Mouse (Mus musculus): Measurements from ENCODE around the gene Slc33a1. TPM values are rescaled to one million over a fixed set of nuclear protein-coding genes. Genes with fewer than 3 reads are reported as not detected.

Gene Slc33a1
- polyA plus RNA-seq (2015; fragmentation: Nextera tagmentation; extraction: Ambion mirVana): 12.2 and 13.7 TPM in 2 replicates

DNA sequence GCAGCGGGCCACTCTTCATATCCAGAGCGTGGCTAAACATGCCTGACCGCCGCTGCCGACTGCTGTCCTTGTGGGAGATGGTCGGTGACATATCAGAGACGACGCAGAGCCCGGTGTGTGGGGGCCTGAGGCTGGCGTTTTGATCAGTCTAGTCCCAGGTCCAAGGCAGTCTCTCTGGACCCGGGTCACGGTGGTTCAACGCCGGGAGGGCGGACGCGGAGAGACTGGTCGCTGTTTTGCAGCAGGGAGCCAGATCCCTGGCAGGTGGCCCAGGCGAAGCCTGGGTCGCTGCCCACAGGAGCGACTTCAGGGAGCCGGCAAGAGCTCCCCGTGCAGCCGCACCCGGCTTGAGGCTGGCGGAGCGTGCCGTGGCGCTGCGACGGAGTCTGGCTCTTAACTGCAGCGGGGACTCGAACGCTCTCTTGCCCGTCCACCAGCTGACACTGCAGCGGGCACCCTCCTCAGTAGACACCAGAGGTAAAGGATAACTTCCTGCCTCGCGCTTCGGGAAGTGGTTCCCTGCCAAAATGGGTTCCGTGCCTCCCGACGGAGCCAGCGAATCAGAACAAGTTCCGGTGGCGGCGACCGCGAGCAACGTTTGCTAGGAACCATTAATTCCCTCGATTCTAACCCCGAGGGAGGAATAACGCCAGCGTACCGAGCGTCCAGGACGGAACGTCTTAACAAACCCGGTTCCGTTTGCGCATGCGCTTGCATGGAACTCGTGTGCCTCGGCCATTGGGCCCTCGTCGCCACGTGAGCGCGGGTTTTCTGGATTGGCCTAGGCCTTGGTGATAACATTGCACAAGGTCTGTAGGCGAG, at the start of gene Slc33a1:
Slc33a1 (minus strand) TSS at position 669 of the 822 bp plus-strand sequence.
- peak within 1 kb of the TSS; percentile 84 for H3K4me3 ChIP-seq (ENCODE audit: low read depth, low read length)
- H3K27ac ChIP-seq (ENCODE audit: low read depth): peak within 1 kb of the TSS; percentile 89
- peak; percentile 99 for DNase-seq
- TF ChIP-seq CTCF (IDR thresholded peaks at IDR 0.05; ENCODE audit: low read depth) (no peak), EP300 (IDR thresholded peaks at IDR 0.05; ENCODE audit: low read depth) (peak; percentile 54; the same call in 1 of the 2 replicates)
- H3K9ac ChIP-seq (replicated peaks): peak within 1 kb of the TSS; percentile 71
- no peaks in the 10 kb centered on the region for H3K36me3 ChIP-seq (replicated peaks; ENCODE audit: insufficient read depth, low read length)
- under 1% methylated on average over 69 of the region's 69 CpGs for WGBS (ENCODE audit: insufficient replicate concordance)
- no peaks in the 10 kb centered on the region for H3K9me3 ChIP-seq (ENCODE audit: low read length)
- peaks cover 15% of the 10 kb centered on the region for H3K4me1 ChIP-seq (ENCODE audit: insufficient read depth)
- peak; percentile 97 for ATAC-seq
- no peaks in the 10 kb centered on the region for H3K27me3 ChIP-seq (ENCODE audit: insufficient read depth, low read length)
- H3K4me2 ChIP-seq (ENCODE audit: low read depth, low read length): peak within 1 kb of the TSS; percentile 85

DNA sequence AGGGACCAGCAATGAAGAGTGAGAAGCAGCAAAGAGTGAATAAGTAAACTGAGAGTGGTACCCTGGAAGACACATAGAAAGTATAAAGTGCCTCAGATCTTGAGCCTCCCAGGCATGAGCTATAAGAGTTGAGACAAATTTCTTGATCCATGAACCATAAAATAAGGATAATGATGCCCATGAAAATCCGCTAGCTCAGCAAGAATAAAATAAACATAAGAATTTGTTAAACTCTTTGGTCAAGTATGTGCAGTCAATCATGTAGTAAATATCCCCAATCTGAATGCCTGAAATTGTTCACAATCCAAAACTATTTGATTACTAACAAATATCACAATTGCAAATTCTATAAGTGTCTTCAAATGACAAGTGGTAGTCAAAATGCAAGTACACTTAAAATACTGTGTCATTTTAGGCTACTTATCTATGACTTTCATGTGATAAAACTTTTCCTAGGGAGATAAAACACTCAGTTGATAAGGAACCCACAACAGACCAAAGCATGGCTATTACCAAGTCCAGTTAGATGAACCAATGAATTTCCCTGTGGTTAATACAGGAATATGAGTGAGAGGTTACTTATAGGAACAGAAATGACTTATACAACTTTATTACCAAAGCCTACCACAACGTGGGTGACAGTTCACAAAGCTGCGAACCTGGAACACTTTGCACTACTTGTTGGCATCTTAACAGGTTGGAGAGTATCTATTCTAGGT, 24.3 kb upstream of the Slc33a1 start:
- H3K9ac ChIP-seq (replicated peaks): no peak overlapping the region
- no peak overlapping the region for H3K4me2 ChIP-seq (ENCODE audit: low read depth, low read length)
- no peaks in the 10 kb centered on the region for H3K27me3 ChIP-seq (ENCODE audit: insufficient read depth, low read length)
- H3K4me1 ChIP-seq (ENCODE audit: insufficient read depth): no peaks in the 10 kb centered on the region
- TF ChIP-seq EP300 (IDR thresholded peaks at IDR 0.05; ENCODE audit: low read depth) (no peak), CTCF (IDR thresholded peaks at IDR 0.05; ENCODE audit: low read depth) (no peak)
- H3K9me3 ChIP-seq (ENCODE audit: low read length): no peaks in the 10 kb centered on the region
- peaks cover 68% of the 10 kb centered on the region for H3K36me3 ChIP-seq (replicated peaks; ENCODE audit: insufficient read depth, low read length)
- ATAC-seq (no peak), DNase-seq (no peak)
- WGBS (ENCODE audit: insufficient replicate concordance): 90% methylated on average over 3 of the region's 3 CpGs
- no peak overlapping the region for H3K4me3 ChIP-seq (ENCODE audit: low read depth, low read length)
- no peak overlapping the region for H3K27ac ChIP-seq (ENCODE audit: low read depth)

DNA sequence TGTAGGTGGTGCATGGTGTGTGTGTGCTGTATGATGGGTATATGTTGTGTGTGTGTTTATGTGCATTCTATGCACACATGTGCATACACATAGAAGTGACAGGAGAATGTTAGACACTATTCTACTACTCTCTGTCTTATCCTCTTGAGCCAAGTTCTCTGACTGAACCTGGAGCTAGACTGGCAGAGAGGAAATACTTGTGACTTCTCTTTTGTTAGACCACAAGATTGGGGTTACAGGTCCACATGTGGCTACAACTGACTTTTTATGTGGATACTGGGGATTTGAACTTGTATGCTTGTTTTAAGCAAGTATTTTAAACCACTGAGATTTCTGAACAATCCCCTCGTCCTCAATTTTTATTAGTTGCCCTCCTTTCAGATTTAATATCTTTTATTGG, 22.1 kb upstream of the Slc33a1 start:
- H3K4me2 ChIP-seq (ENCODE audit: low read depth, low read length): no peak overlapping the region
- no peaks in the 10 kb centered on the region for H3K4me1 ChIP-seq (ENCODE audit: insufficient read depth)
- H3K4me3 ChIP-seq (ENCODE audit: low read depth, low read length): no peak overlapping the region
- DNase-seq (no peak), ATAC-seq (no peak)
- H3K27ac ChIP-seq (ENCODE audit: low read depth): no peak overlapping the region
- H3K9ac ChIP-seq (replicated peaks): no peak overlapping the region
- H3K27me3 ChIP-seq (ENCODE audit: insufficient read depth, low read length): no peaks in the 10 kb centered on the region
- peaks cover 66% of the 10 kb centered on the region for H3K36me3 ChIP-seq (replicated peaks; ENCODE audit: insufficient read depth, low read length)
- no peaks in the 10 kb centered on the region for H3K9me3 ChIP-seq (ENCODE audit: low read length)
- WGBS (ENCODE audit: insufficient replicate concordance): 55% methylated on average over 1 of the region's 1 CpGs
- TF ChIP-seq CTCF (IDR thresholded peaks at IDR 0.05; ENCODE audit: low read depth) (no peak), EP300 (IDR thresholded peaks at IDR 0.05; ENCODE audit: low read depth) (no peak)

DNA sequence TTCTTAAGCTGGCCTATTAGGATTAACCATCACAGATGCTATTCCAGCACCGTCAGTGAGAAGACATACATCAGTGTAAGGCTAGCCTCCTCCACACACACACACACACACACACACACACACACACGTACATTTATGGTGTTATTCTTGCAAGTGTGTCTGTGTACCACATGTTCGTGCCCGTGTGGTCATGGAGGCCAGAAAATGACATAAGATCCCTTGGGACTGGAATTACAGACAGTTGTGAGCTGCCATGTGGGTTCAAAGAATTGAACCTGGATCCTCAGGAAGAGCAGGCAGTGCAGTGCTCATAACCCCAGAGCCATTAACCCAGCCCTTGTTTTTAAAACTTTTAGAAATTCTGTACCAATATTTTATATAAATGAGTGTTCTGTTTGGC, 13.3 kb upstream of the Slc33a1 start:
- Histone ChIP-seq H3K4me1 (ENCODE audit: insufficient read depth) (peaks cover 13% of the 10 kb centered on the region), H3K36me3 (replicated peaks; ENCODE audit: insufficient read depth, low read length) (peaks cover 14% of the 10 kb centered on the region), H3K27ac (ENCODE audit: low read depth) (no peak overlapping the region), H3K27me3 (ENCODE audit: insufficient read depth, low read length) (no peaks in the 10 kb centered on the region), H3K9ac (replicated peaks) (no peak overlapping the region), H3K9me3 (ENCODE audit: low read length) (no peaks in the 10 kb centered on the region), H3K4me2 (ENCODE audit: low read depth, low read length) (peak overlapping the region; percentile 79), H3K4me3 (ENCODE audit: low read depth, low read length) (0 out of 2 replicates have a peak overlapping the region, but pooled peaks have one; percentile 80)
- DNase-seq: no peak
- TF ChIP-seq EP300 (IDR thresholded peaks at IDR 0.05; ENCODE audit: low read depth): no peak
- WGBS (ENCODE audit: insufficient replicate concordance): 73% methylated on average over 4 of the region's 4 CpGs
- no peak for ATAC-seq

DNA sequence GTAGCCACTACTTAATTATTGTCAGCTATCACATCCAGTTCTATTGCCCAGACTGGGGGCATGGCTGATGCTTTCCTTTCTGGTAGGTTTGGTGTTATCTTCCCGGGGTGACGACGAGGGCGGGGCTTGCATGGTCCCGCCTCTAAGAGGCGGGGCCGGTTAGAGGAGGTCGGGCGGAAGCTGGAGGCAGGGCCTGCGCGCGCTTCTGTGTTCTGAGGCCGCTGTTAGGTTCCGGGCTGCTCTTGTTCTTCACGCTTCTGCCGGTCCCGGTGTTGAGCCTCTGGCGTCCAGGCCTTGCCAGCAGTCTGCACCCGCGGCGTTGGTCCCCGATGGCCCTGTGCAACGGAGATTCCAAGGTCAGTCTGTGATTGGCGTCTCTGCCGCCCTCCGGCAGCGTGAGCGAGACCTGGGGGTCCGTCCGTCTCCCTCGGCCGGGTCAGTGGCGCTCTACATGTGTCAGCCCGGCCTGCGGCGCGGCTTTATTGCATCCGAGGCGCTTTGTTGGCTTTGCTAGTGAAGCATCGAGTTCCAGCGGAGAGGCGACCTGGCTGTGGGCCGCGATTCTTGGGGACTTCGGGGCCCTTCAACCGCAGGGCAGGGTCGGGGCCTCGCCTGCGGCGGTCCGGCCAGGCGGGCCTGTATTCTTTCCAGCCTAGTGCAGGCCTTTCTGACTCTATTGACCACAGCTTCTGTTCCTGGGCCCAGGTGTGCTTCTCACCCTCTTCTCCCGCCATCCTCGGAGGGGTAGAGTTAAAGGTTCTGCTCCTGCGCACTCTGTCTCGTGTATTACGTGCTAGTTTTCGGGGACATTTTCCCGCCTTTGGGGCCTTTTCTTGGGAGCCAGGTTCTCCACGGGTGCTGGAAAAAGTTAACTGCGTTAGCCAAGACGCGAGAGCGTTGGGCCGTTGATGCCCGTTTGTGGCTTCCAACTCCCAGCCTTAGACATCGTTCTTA, 11.7 kb upstream of the Slc33a1 start, which contains the start of gene Gmps:
Gmps (plus strand) TSS at position 152 of the 954 bp plus-strand sequence.
- Histone ChIP-seq H3K9me3 (ENCODE audit: low read length) (no peaks in the 10 kb centered on the region), H3K9ac (replicated peaks) (peak within 1 kb of the TSS; percentile 94), H3K27me3 (ENCODE audit: insufficient read depth, low read length) (no peaks in the 10 kb centered on the region), H3K36me3 (replicated peaks; ENCODE audit: insufficient read depth, low read length) (peaks cover 3% of the 10 kb centered on the region; the same call in 1 of the 2 replicates), H3K4me1 (ENCODE audit: insufficient read depth) (peaks cover 13% of the 10 kb centered on the region), H3K4me3 (ENCODE audit: low read depth, low read length) (peak within 1 kb of the TSS; percentile 80), H3K4me2 (ENCODE audit: low read depth, low read length) (peak within 1 kb of the TSS; percentile 79), H3K27ac (ENCODE audit: low read depth) (peak within 1 kb of the TSS; percentile 94)
- ATAC-seq (peak; percentile 99), DNase-seq (peak; percentile 95)
- WGBS (ENCODE audit: insufficient replicate concordance): under 1% methylated on average over 67 of the region's 67 CpGs
- TF ChIP-seq CTCF (IDR thresholded peaks at IDR 0.05; ENCODE audit: low read depth): no peak
- TF ChIP-seq EP300 (IDR thresholded peaks at IDR 0.05; ENCODE audit: low read depth): no peak
